Mouse (Mus musculus): ENCODE results near the gene Csrp3. TPM values are rescaled to one million over a fixed set of nuclear protein-coding genes. Genes with fewer than 3 reads are reported as not detected.

The Csrp3 gene
- not detected in 4 replicates for total RNA-seq (2023; ENCODE audit: inconsistent age)

DNA sequence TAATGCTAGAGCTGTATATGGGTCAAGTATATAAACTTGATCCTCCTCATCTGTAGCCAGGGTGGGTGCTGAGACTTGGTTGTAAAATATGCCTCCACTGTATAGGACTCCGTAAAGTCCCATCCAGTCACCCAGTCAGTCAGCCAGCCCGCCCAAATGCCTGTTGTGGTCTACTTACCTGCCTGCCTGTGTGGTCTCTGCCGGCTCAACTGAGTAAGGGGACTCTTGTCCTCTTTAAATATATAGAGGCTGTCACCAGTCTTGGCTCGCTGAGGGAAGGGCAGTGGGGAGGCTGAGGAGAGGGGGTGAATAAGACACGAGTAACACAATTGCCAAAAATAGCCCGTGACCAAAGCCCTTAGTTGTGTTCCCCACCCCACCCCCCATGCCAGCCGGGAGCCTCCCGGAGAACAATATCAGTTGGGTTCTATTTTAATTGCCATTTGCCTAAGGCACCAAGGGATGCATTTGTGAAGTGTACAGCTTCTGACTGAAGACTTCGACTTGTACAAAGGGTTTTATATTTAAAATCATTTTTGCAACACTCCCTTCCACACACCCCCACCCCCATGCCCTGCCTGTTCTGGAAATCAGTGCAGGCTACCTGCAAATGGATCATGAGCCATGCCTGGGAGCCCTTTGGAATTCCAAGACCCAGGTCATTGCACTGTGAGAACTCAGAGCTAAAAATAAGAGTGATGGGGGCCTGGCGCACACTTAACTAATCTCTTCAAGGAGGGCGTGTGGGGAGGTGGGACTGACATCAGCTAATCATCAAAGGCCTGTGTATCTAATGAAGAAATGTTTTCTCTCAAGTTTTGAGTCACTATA is at the start of gene Csrp3:
TSS of gene Csrp3 (minus strand) at position 214 of the 831 bp plus-strand sequence.

DNA sequence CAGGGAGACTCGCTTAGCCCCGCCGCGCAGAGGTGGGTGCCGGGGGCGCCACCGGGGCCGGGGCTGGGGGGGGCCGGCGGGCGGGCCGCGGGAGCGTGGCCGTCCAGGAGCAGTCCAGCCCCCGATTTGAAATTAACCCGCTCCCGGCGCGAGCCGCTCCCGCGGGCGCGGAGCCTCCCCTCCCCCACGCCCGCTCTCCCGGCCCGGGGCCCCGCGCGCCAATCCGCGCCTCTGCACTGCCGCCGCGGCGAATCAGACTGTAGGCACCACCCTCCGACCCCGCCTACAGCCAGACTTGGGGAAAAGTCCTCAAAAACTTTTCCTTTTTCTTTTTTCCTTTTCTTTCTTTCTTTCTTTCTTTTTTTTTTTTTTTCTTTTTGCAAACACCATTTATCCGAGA is 33.7 kb upstream of the Csrp3 start, which contains the start of gene E2f8:
TSS of gene E2f8 (minus strand) at position 111 of the 400 bp plus-strand sequence.

DNA sequence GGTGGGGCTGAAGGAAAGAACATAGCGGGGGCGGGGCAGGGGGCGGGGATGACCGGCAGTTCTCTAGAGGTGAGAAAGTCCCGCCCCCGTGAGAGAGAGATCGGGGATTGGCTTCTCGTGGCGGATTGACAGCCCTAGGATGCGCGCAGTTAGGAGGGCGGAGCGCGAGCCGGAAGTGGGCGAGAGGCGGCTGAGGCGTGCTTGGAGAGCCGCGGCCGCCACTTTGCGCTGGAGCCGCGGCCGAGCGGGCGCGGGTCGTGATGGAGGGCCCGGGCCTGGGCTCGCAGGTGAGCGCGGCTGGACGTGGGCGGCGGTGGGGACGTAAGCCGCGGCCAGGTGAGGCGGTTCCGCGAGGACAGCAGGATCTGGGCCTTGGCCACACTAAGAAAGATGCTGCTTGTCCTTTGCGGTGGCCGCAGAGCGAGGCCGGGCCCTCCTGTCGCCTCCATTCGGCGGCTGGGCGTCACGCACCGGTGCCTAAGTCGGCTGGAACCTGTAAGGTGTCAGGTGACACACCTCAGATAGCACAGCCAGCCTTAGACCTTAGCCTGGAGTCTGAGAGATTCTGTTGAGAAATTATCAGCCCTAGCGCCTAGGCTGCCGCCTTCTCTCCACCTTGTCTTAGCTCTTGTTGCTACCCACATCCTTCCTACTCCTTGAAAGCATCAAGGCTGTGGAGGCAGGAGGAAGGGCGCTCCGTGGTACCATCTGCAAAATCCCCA is 58.8 kb downstream of the Csrp3 start, which contains the start of gene Zdhhc13:
TSS of gene Zdhhc13 (plus strand) at position 153 of the 722 bp plus-strand sequence.

Other genes starting within 250 kb of the Csrp3 start
- not detected in 4 replicates for gene Mrgprb3, start 204.2 kb downstream of the Csrp3 start, total RNA-seq (2023; ENCODE audit: inconsistent age)
- gene Zdhhc13, start 59.0 kb downstream of the Csrp3 start, total RNA-seq (2023; ENCODE audit: inconsistent age): 38.0 to 45.4 TPM (median 42.7 TPM) in 4 replicates
- gene E2f8, start 33.6 kb upstream of the Csrp3 start, total RNA-seq (2023; ENCODE audit: inconsistent age): 0.51 to 3.1 TPM (median 1.7 TPM) in 4 replicates
- 1.6 to 3.4 TPM (median 1.7 TPM) in 4 replicates for gene Nav2, start 60.7 kb upstream of the Csrp3 start, total RNA-seq (2023; ENCODE audit: inconsistent age)

Data from B cell, adult (primary cell).